Mouse (Mus musculus) CH12.LX (cell line): Measurements from ENCODE around the gene Cacnb4. TPM values are rescaled to one million over a fixed set of nuclear protein-coding genes. Genes with fewer than 3 reads are reported as not detected.

Experiments
- DNase-seq: peaks from one replicate; pipeline ENCODE4 v3.0.0-alpha.2; 2013; ENCODE audit errors: extremely low read depth
- H3K27ac ChIP-seq: 2 replicates; pipeline ENCODE4 v1.5.1; 2012; ENCODE audit warnings: low read depth, mild to moderate bottlenecking, control low read depth, moderate library complexity; ENCODE audit not compliant: insufficient read depth
- H3K27me3 ChIP-seq: replicated peaks from 2 replicates; pipeline ENCODE3; 2012; ENCODE audit warnings: inconsistent platforms
- H3K36me3 ChIP-seq, 2 experiments: replicated peaks in 1 of 2; 2 replicates each; pipeline versions ENCODE3 to v1.6.1; 2012; ENCODE audit warnings: inconsistent platforms in 1 of 2, low read length in 1 of 2, mild to moderate bottlenecking in 1 of 2, mixed read lengths in 1 of 2, moderate library complexity in 1 of 2; ENCODE audit not compliant: control insufficient read depth in 1 of 2, insufficient read depth in 1 of 2
- H3K4me1 ChIP-seq, 2 experiments: 2 replicates each; pipeline ENCODE4 v1.6.1; 2012; ENCODE audit warnings: inconsistent platforms in 1 of 2, moderate library complexity in 1 of 2; ENCODE audit not compliant: insufficient read depth in 2 of 2, control insufficient read depth in 1 of 2
- H3K4me2 ChIP-seq: 2 replicates; pipeline ENCODE4 v1.6.1; 2012; ENCODE audit warnings: low read depth, mild to moderate bottlenecking, control low read depth; ENCODE audit not compliant: poor library complexity, insufficient read depth, severe bottlenecking
- H3K4me3 ChIP-seq, 3 experiments: fragments of 150-350 bp in 1 of 3; sonication (generic) in 1 of 3; replicated peaks in 1 of 3; 2 replicates each; pipeline versions ENCODE3 to v1.5.1; 2011 to 2012; ENCODE audit warnings: low read depth in 2 of 3, low read length in 2 of 3, mild to moderate bottlenecking in 2 of 3, moderate library complexity in 2 of 3, control low read depth in 1 of 3, improper control_type of control experiment in 1 of 3, inconsistent platforms in 1 of 3, mixed read lengths in 1 of 3; ENCODE audit not compliant: poor library complexity in 1 of 3
- H3K79me2 ChIP-seq: replicated peaks from 2 replicates; pipeline ENCODE4 v1.6.1; 2012; ENCODE audit warnings: mild to moderate bottlenecking, moderate library complexity; ENCODE audit not compliant: control insufficient read depth, poor library complexity, insufficient read depth, severe bottlenecking; ENCODE audit errors: extremely low read depth
- H3K9ac ChIP-seq: 2 replicates; pipeline ENCODE4 v1.6.1; 2012; ENCODE audit warnings: low read depth, mild to moderate bottlenecking, control low read depth, moderate library complexity; ENCODE audit not compliant: insufficient read depth
- H3K9me3 ChIP-seq: replicated peaks from 2 replicates; pipeline ENCODE3; 2012; ENCODE audit warnings: low read length, inconsistent platforms, mixed read lengths
- BHLHE40 ChIP-seq: IDR thresholded peaks from 2 replicates; pipeline ENCODE4 v1.6.1; 2011; ENCODE audit warnings: mild to moderate bottlenecking, low read depth, low read length, improper control_type of control experiment
- CHD2 ChIP-seq: IDR thresholded peaks from 2 replicates; pipeline ENCODE4 v1.6.1; 2011; ENCODE audit warnings: low read length, improper control_type of control experiment
- CTCF ChIP-seq, 2 experiments: IDR thresholded peaks in 1 of 2; conservative IDR thresholded peaks in 1 of 2; 2 replicates each; pipeline ENCODE4 v1.5.1; 2011 to 2012; ENCODE audit warnings: low read depth in 2 of 2, low read length in 2 of 2, improper control_type of control experiment in 1 of 2, inconsistent platforms in 1 of 2, mild to moderate bottlenecking in 1 of 2, moderate library complexity in 1 of 2
- ELF1 ChIP-seq: IDR thresholded peaks from 2 replicates; pipeline ENCODE4 v1.6.1; 2014; ENCODE audit warnings: low read depth, mild to moderate bottlenecking, inconsistent platforms, low read length, improper control_type of control experiment
- EP300 ChIP-seq: IDR thresholded peaks from 2 replicates; pipeline ENCODE4 v1.6.1; 2011; ENCODE audit warnings: low read length, improper control_type of control experiment
- ETS1 ChIP-seq: conservative IDR thresholded peaks from 2 replicates; pipeline ENCODE4 v1.6.1; 2012; ENCODE audit warnings: low read depth, mild to moderate bottlenecking, inconsistent platforms, low read length, improper control_type of control experiment, moderate library complexity
- HCFC1 ChIP-seq: IDR thresholded peaks from 2 replicates; pipeline ENCODE4 v1.6.1; 2012; ENCODE audit warnings: low read depth, mild to moderate bottlenecking, inconsistent platforms, low read length, improper control_type of control experiment
- IRF4 ChIP-seq: IDR thresholded peaks from 2 replicates; pipeline ENCODE4 v1.6.1; 2014; ENCODE audit warnings: low read depth, mild to moderate bottlenecking, inconsistent platforms, low read length, improper control_type of control experiment
- JUN ChIP-seq: IDR thresholded peaks from 2 replicates; pipeline ENCODE4 v1.6.1; 2011; ENCODE audit warnings: low read depth, mild to moderate bottlenecking, low read length, improper control_type of control experiment, moderate library complexity; ENCODE audit not compliant: insufficient read depth
- JUND ChIP-seq: conservative IDR thresholded peaks from 2 replicates; pipeline ENCODE4 v1.6.1; 2011; ENCODE audit warnings: low read depth, low read length, improper control_type of control experiment
- MAFK ChIP-seq: IDR thresholded peaks from 2 replicates; pipeline ENCODE4 v1.6.1; 2011; ENCODE audit warnings: low read length, improper control_type of control experiment; ENCODE audit not compliant: insufficient replicate concordance
- MAZ ChIP-seq: IDR thresholded peaks from 2 replicates; pipeline ENCODE4 v1.6.1; 2012; ENCODE audit warnings: low read depth, mild to moderate bottlenecking, inconsistent platforms, low read length, improper control_type of control experiment, moderate library complexity
- PAX5 ChIP-seq: IDR thresholded peaks from 2 replicates; pipeline ENCODE4 v1.6.1; 2012; ENCODE audit warnings: low read length, inconsistent platforms, mixed read lengths
- POLR2A ChIP-seq: IDR thresholded peaks from 2 replicates; pipeline ENCODE4 v1.6.1; 2011; ENCODE audit warnings: low read depth, mild to moderate bottlenecking, improper control_type of control experiment, low read length
- RAD21 ChIP-seq: IDR thresholded peaks from 2 replicates; pipeline ENCODE4 v1.6.1; 2011; ENCODE audit warnings: low read depth, mild to moderate bottlenecking, low read length, improper control_type of control experiment, moderate library complexity
- RCOR1 ChIP-seq: conservative IDR thresholded peaks from 2 replicates; pipeline ENCODE4 v1.6.1; 2012; ENCODE audit warnings: low read depth, mild to moderate bottlenecking, inconsistent platforms, low read length, improper control_type of control experiment
- SIN3A ChIP-seq: IDR thresholded peaks from 2 replicates; pipeline ENCODE4 v1.6.1; 2012; ENCODE audit warnings: low read length, improper control_type of control experiment, inconsistent platforms
- SMC3 ChIP-seq: IDR thresholded peaks from 2 replicates; pipeline ENCODE4 v1.6.1; 2011; ENCODE audit warnings: low read depth, low read length, improper control_type of control experiment
- TBP ChIP-seq: conservative IDR thresholded peaks from 2 replicates; pipeline ENCODE4 v1.6.1; 2011; ENCODE audit warnings: low read depth, low read length, improper control_type of control experiment
- TCF12 ChIP-seq: IDR thresholded peaks from 2 replicates; pipeline ENCODE4 v1.6.1; 2014; ENCODE audit warnings: low read depth, mild to moderate bottlenecking, inconsistent platforms, low read length, improper control_type of control experiment
- UBTF ChIP-seq: IDR thresholded peaks from 2 replicates; pipeline ENCODE4 v1.6.1; 2012; ENCODE audit warnings: low read depth, mild to moderate bottlenecking, inconsistent platforms, low read length, improper control_type of control experiment, moderate library complexity
- USF1 ChIP-seq: IDR thresholded peaks from 2 replicates; pipeline ENCODE4 v1.6.1; 2014; ENCODE audit warnings: low read depth, mild to moderate bottlenecking, inconsistent platforms, low read length, improper control_type of control experiment
- USF2 ChIP-seq: conservative IDR thresholded peaks from 2 replicates; pipeline ENCODE4 v1.6.1; 2011; ENCODE audit warnings: low read depth, low read length, improper control_type of control experiment
- ZC3H11A ChIP-seq: IDR thresholded peaks from 2 replicates; pipeline ENCODE4 v1.6.1; 2012; ENCODE audit warnings: low read depth, mild to moderate bottlenecking, inconsistent platforms, low read length, improper control_type of control experiment
- ZNF384 ChIP-seq: IDR thresholded peaks from 2 replicates; pipeline ENCODE4 v1.6.1; 2012; ENCODE audit warnings: low read depth, low read length, improper control_type of control experiment, inconsistent platforms
- dilution Hi-C: fragments of 300-500 bp; cut with MboI; formaldehyde crosslinking; loops from 2 replicates; pipeline ENCODE4 v1.14.3; 2020; ENCODE audit warnings: low sequenced_read_pairs; ENCODE audit not compliant: extremely low pct_unique_long_range_greater_than_20kb, extremely low pct_ligation_motif_present
- in situ Hi-C: fragments of 300-500 bp; cut with MboI; formaldehyde crosslinking; loops from 3 replicates; pipeline ENCODE4 v1.14.3; 2019; ENCODE audit warnings: low sequenced_read_pairs, low pct_ligation_motif_present, low pct_unique_long_range_greater_than_20kb, mixed read lengths
- polyA plus RNA-seq: library from polyadenylated mRNA; unstranded; fragments of >175 nt; gene quantifications from 2 replicates; pipeline ENCODE4 v1.2.1, GENCODE M21; 2012; ENCODE audit warnings: low read depth; ENCODE audit not compliant: insufficient read length
- total RNA-seq, 2 experiments: library from RNA; depleted of rRNA; stranded (reverse); fragments of 300-350 nt in 1 of 2; fragments of >200 nt in 1 of 2; gene quantifications; 2 replicates each; pipeline ENCODE4 v1.2.3; 2012 to 2014

The Cacnb4 gene
- total and polyA plus RNA-seq, 3 experiments: 0.77 to 3.4 (median 1.5) TPM

GRCm38 (mm10) chr2:52710804-52711203 is 34.2 kb upstream of the Cacnb4 start:
- in situ Hi-C loops: no loop called here
- Histone ChIP-seq H3K27ac (no peak overlapping the region), H3K9ac (no peak overlapping the region), H3K4me2 (no peak overlapping the region), H3K4me1 (peaks cover 0 to 4% of the 10 kb centered on the region in 2 experiments; a peak in 2 of 4 replicates), H3K79me2 (no peaks in the 10 kb centered on the region), H3K36me3 (peaks cover 21 to 76% of the 10 kb centered on the region in 2 experiments), H3K9me3 (no peaks in the 10 kb centered on the region), H3K27me3 (no peaks in the 10 kb centered on the region), H3K4me3 (no peak overlapping the region)
- dilution Hi-C loops: no loop called here
- peak in 1 of 2 experiments; percentile 28; a peak in 1 of 4 replicates for TF ChIP-seq CTCF (conservative IDR thresholded peaks at IDR 0.05 in 1 of 2, IDR thresholded peaks at IDR 0.05 in 1 of 2; ENCODE audit: low read depth in 2 of 2, low read length in 2 of 2)
- TF ChIP-seq UBTF: no peak
- no peak for TF ChIP-seq TBP
- no peak for TF ChIP-seq ZNF384
- TF ChIP-seq CHD2: no peak
- peak; percentile 13 for TF ChIP-seq RAD21
- TF ChIP-seq SMC3: 0 out of 2 replicates have a peak, but pooled peaks have one; percentile 10
- no peak for TF ChIP-seq EP300
- no peak for TF ChIP-seq SIN3A
- no peak for TF ChIP-seq PAX5
- TF ChIP-seq MAZ: no peak
- TF ChIP-seq ETS1: no peak
- no peak for TF ChIP-seq RCOR1
- DNase-seq: no peak

DNA sequence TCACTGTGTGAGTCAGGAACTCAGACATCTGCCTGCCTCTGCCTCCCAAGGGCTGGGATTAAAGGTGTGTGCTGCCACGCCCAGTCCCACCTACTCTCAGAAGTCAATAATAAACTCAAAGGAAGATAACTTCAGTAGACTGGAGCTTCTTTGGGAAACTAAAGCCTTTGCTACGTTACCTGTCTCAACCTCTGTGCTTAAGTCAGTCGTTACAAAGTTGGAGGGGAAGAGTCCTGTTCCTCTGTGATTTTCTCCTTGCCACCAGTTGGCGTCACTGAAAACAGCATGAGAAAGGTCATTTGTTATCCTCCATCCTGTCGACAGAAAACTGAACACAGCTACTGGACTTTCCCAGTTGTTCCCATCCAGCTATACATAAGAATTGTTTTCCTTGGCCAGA is 32.8 kb upstream of the Cacnb4 start:
- TF ChIP-seq CTCF (conservative IDR thresholded peaks at IDR 0.05 in 1 of 2, IDR thresholded peaks at IDR 0.05 in 1 of 2; ENCODE audit: low read depth in 2 of 2, low read length in 2 of 2) (no peak), ZC3H11A (no peak), JUND (no peak), TBP (no peak), USF2 (no peak), POLR2A (no peak), BHLHE40 (no peak), HCFC1 (no peak), TCF12 (no peak), JUN (no peak), USF1 (no peak), EP300 (no peak), ELF1 (no peak), IRF4 (no peak), ZNF384 (no peak), MAFK (no peak)
- peaks cover 0 to 11% of the 10 kb centered on the region in 2 experiments; a peak in 2 of 4 replicates for H3K4me1 ChIP-seq
- H3K36me3 ChIP-seq: peaks cover 16 to 73% of the 10 kb centered on the region in 2 experiments
- dilution Hi-C loops (no loop called here), in situ Hi-C loops (no loop called here)
- H3K27ac ChIP-seq: no peak overlapping the region
- no peaks in the 10 kb centered on the region for H3K9me3 ChIP-seq
- no peaks in the 10 kb centered on the region for H3K27me3 ChIP-seq
- no peak overlapping the region for H3K4me2 ChIP-seq
- H3K9ac ChIP-seq: no peak overlapping the region
- DNase-seq: no peak
- no peaks in the 10 kb centered on the region for H3K79me2 ChIP-seq
- no peak overlapping the region for H3K4me3 ChIP-seq
